Mouse (Mus musculus): ENCODE results near the gene Eno3.

GRCm38 (mm10) chr11:70666687-70667086, 9.7 kb downstream of the Eno3 start:
- TF ChIP-seq CTCF (conservative IDR thresholded peaks at IDR 0.05; ENCODE audit: low read length) (no peak), NANOG (IDR thresholded peaks at IDR 0.05; ENCODE audit: borderline replicate concordance, low read length) (no peak), POU5F1 (IDR thresholded peaks at IDR 0.05; ENCODE audit: borderline replicate concordance, low read length) (no peak)

Data from E14TG2a.4 (cell line).